Mouse (Mus musculus) limb, embryonic 14.5 days (tissue): ENCODE measurements around the gene Gm5129. TPM values are rescaled to one million over a fixed set of nuclear protein-coding genes. Genes with fewer than 3 reads are reported as not detected.

ENCODE experiments used
- ATAC-seq: fragments of 200-750 bp; cut with Nextera tagmentation; 2 replicates; pipeline ENCODE4 v1.8.0; 2017; ENCODE audit warnings: low read depth, moderate number of reproducible peaks, moderate TSS enrichment; ENCODE audit not compliant: low FRiP score
- DNase-seq: peaks from one replicate; pipeline ENCODE4 v3.0.0-alpha.2; 2015; ENCODE audit warnings: low spot score
- H3K27ac ChIP-seq: fragments of 300-500 bp; sonication (generic); replicated peaks from 2 replicates; pipeline ENCODE4 v1.5.1; 2014; ENCODE audit warnings: low read depth, mild to moderate bottlenecking, low read length, moderate library complexity, mixed read lengths
- H3K27me3 ChIP-seq: fragments of 300-500 bp; sonication (generic); 2 replicates; pipeline ENCODE4 v1.6.1; 2014; ENCODE audit warnings: low read length, mixed read lengths; ENCODE audit not compliant: control insufficient read depth, insufficient read depth
- H3K36me3 ChIP-seq: fragments of 300-500 bp; sonication (generic); 2 replicates; pipeline ENCODE4 v1.6.1; 2014; ENCODE audit warnings: mild to moderate bottlenecking, low read length, moderate library complexity, mixed read lengths; ENCODE audit not compliant: control insufficient read depth, insufficient read depth
- H3K4me1 ChIP-seq: fragments of 300-500 bp; sonication (generic); 2 replicates; pipeline ENCODE4 v1.6.1; 2014; ENCODE audit warnings: antibody characterized with exemption, low read length, mixed read lengths; ENCODE audit not compliant: control insufficient read depth, insufficient read depth
- H3K4me2 ChIP-seq: fragments of 300-500 bp; sonication (generic); replicated peaks from 2 replicates; pipeline ENCODE4 v1.6.1; 2014; ENCODE audit warnings: low read depth, mild to moderate bottlenecking, low read length, moderate library complexity; ENCODE audit not compliant: severe bottlenecking
- H3K4me3 ChIP-seq: fragments of 300-500 bp; sonication (generic); replicated peaks from 2 replicates; pipeline ENCODE4 v1.5.1; 2014; ENCODE audit warnings: low read length
- H3K9ac ChIP-seq: fragments of 300-500 bp; sonication (generic); 2 replicates; pipeline ENCODE4 v1.6.1; 2014; ENCODE audit warnings: mild to moderate bottlenecking, low read depth, low read length, moderate library complexity; ENCODE audit not compliant: severe bottlenecking
- H3K9me3 ChIP-seq: fragments of 300-500 bp; sonication (generic); 2 replicates; pipeline ENCODE4 v1.6.1; 2016; ENCODE audit warnings: low read length; ENCODE audit not compliant: control insufficient read depth
- POLR2A ChIP-seq: fragments of 200-500 bp; IDR thresholded peaks from 2 replicates; pipeline ENCODE4 v1.8.0; 2012; ENCODE audit warnings: inconsistent platforms, mild to moderate bottlenecking, moderate library complexity, borderline replicate concordance; ENCODE audit not compliant: insufficient read depth, insufficient read length; ENCODE audit errors: extremely low read depth
- WGBS: fragments of 180-500 bp; shearing (Covaris S2); extraction: QIAGEN DNeasy Blood & Tissue Kit; methylation state at CpG from one replicate; pipeline ENCODE4 v1.1.7; 2014; 5-methylcytosine and 5-hydroxymethylcytosine counted together
- polyA plus RNA-seq, 2 experiments: library from polyadenylated mRNA; depleted of rRNA in 1 of 2; stranded (reverse) in 1 of 2; unstranded in 1 of 2; fragments of >200 nt; fragmentation: Nextera tagmentation in 1 of 2; extraction: Ambion mirVana in 1 of 2; gene quantifications; 2 replicates each; pipeline versions ENCODE4 v1.2.1 to v1.2.3; 2012 to 2014

Gene Gm5129
- polyA plus RNA-seq, 2 experiments = 0.94 TPM; not detected in 1

DNA sequence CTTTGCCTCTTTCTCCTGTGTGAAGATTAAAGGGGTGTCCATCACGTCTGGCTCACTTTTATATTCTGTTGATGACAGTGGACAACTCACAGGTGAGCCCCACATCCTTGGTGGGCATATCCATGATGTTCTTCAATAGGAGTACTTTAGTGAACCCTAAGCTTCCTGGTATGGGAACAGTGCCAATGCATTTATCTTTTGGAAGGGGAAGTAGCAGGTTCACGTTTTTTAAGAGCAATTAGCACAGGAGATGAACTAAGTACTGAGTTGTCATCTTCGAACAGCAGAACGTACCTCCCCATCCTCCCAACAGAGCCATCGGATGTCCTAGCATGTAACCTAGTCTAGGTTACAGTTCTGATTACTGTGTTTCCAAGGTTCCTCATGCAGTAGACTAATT, 23.6 kb upstream of the Gm5129 start:
- Histone ChIP-seq H3K36me3 (peaks cover 79% of the 10 kb centered on the region), H3K27ac (no peak overlapping the region), H3K4me1 (no peaks in the 10 kb centered on the region), H3K9ac (no peak overlapping the region), H3K4me3 (no peak overlapping the region), H3K4me2 (no peak overlapping the region), H3K27me3 (no peaks in the 10 kb centered on the region), H3K9me3 (no peaks in the 10 kb centered on the region)
- DNase-seq (no peak), ATAC-seq (no peak)
- TF ChIP-seq POLR2A = no peak
- WGBS = 81% methylated on average over 5 of the region's 5 CpGs

DNA sequence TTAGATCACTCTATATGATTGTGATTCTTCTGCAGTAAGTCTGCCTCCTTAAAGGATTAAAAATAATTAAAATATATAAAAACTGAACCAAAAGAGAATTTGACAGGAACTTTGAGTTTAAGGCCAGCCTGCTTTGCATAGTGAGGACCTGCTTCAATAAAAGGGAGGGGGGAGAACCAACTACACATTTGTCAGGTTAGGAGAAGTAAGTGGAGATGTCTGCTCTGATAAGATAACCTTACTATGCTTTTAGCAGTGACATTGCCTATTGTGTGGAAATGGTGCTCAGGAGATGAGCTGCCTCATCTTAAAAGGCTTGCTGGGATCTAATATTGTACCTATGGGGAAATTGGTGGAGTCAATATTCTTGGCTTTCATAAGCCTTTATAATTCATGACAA, 17.2 kb upstream of the Gm5129 start:
- Histone ChIP-seq H3K4me2 (no peak overlapping the region), H3K36me3 (peaks cover 80% of the 10 kb centered on the region), H3K4me3 (no peak overlapping the region), H3K27me3 (no peaks in the 10 kb centered on the region), H3K27ac (no peak overlapping the region), H3K4me1 (no peaks in the 10 kb centered on the region), H3K9me3 (no peaks in the 10 kb centered on the region), H3K9ac (no peak overlapping the region)
- DNase-seq = no peak
- ATAC-seq = no peak
- no peak for TF ChIP-seq POLR2A

- no peaks in the 10 kb centered on the region for H3K4me1 ChIP-seq
- no peak overlapping the region for H3K4me3 ChIP-seq
- H3K9ac ChIP-seq = no peak overlapping the region
- ATAC-seq (no peak), DNase-seq (no peak)
- no peak for TF ChIP-seq POLR2A
- no peaks in the 10 kb centered on the region for H3K27me3 ChIP-seq
- H3K36me3 ChIP-seq = peaks cover 65% of the 10 kb centered on the region
- no peaks in the 10 kb centered on the region for H3K9me3 ChIP-seq
- H3K4me2 ChIP-seq = no peak overlapping the region
- no peak overlapping the region for H3K27ac ChIP-seq
Observed at GRCm38 (mm10) chr5:29751306-29751705, 15.6 kb upstream of the Gm5129 start.

GRCm38 (mm10) chr5:29747661-29748060, 11.9 kb upstream of the Gm5129 start:
- WGBS = 93% methylated on average over 2 of the region's 2 CpGs
- Histone ChIP-seq H3K4me3 (no peak overlapping the region), H3K27ac (no peak overlapping the region), H3K4me1 (no peaks in the 10 kb centered on the region), H3K36me3 (peaks cover 30% of the 10 kb centered on the region), H3K4me2 (no peak overlapping the region), H3K27me3 (no peaks in the 10 kb centered on the region), H3K9ac (no peak overlapping the region), H3K9me3 (no peaks in the 10 kb centered on the region)
- no peak for DNase-seq
- no peak for TF ChIP-seq POLR2A
- no peak for ATAC-seq

GRCm38 (mm10) chr5:29741093-29741492, 5.4 kb upstream of the Gm5129 start:
- ATAC-seq = no peak
- no peak for TF ChIP-seq POLR2A
- Histone ChIP-seq H3K36me3 (peaks cover 4% of the 10 kb centered on the region; the same call in 1 of the 2 replicates), H3K4me2 (no peak overlapping the region), H3K27me3 (no peaks in the 10 kb centered on the region), H3K9me3 (no peaks in the 10 kb centered on the region), H3K9ac (no peak overlapping the region), H3K4me3 (no peak overlapping the region), H3K4me1 (peaks cover 10% of the 10 kb centered on the region), H3K27ac (no peak overlapping the region)
- WGBS = 83% methylated on average over 4 of the region's 4 CpGs
- no peak for DNase-seq

DNA sequence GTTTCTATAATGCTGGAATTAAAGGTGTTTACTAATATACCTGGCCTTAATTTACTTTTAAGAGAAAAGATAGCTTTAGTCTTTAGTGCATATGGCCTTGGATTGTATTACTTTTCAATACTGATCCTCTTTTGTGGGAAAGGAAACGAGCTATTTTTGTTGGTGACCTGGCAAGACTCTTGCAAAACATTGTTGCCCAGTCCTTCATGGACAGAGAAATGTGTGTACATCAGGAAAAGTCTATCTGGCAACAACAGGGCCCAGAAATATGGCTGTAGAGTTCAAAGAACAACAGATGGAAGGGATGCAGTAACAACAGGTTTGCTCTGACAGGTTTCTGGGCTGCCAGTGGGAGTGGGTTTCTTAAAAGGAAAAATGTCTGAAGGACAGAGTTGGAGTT, 4.9 kb upstream of the Gm5129 start:
- TF ChIP-seq POLR2A = no peak
- Histone ChIP-seq H3K4me1 (peaks cover 10% of the 10 kb centered on the region), H3K4me3 (no peak overlapping the region), H3K27me3 (no peaks in the 10 kb centered on the region), H3K9me3 (no peaks in the 10 kb centered on the region), H3K27ac (no peak overlapping the region), H3K4me2 (no peak overlapping the region), H3K9ac (no peak overlapping the region), H3K36me3 (0 out of 2 replicates have a peak, but pooled peaks cover 4% of the 10 kb centered on the region)
- DNase-seq (no peak), ATAC-seq (no peak)
- WGBS = 73% methylated on average over 1 of the region's 1 CpGs
